Mouse (Mus musculus): ENCODE measurements at regions not wholly inside any gene's neighbourhood (a gene's known extent, or its start where the extent isn't known, plus 50 kb on each side); places are given as distances from the start of the nearest gene placed in this dataset.

DNA sequence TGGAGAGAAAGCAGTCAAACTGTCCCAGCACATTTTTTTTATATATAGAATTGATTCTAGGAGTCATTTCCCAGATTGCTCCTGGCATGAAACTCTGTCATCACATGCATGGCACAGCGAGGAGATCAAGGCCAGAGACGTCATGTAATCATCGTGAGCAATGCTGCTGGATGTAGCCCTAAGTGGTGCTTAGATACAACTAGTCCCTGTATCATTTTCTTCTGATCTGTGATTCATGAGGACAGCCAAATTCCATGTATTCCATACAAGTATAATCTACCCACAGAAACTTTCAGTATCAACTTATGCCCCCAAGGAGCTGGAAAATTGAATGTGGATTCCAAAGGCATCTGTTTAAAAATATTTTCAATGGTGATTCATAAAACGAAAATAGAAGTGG lies 87.6 kb upstream of the Prr30 start:
- CTCF ChIA-PET, result no interaction called here
- POLR2A ChIA-PET, result no interaction called here

DNA sequence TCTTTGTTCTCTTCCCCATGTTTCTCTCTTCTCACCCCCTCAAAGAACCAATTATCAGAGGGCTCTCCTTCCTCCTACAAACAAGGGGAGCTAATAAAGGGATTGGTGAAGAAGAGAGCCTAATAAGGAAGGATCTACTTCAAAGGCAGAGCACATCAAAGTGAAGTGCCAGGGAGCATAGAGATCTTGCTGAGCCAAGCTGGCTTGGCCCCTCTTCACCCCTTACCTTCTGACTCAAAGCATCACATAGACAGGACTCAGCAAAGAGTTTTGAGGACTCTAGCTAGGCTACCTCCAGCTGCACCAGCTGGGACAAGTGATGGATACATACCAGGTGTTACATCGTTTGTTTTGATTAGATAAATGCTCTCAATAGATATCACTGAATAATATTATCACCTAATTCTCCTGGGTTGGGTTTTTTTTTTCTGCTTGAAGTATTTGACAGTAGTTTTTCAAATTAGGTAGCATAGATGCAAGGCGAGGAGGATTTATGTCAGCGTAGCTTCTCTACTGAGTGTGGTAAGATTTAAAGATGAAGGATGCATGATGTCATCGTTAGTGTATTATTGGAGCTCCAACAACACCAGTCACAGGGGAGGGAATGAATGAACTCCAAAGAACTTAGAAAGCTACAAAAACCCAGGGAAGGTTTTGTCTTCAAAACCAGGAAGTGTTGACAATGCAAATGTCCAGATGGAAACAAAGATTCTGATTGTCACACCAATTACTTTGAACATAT lies 69.1 kb upstream of the Prr30 start:
- CTCF ChIA-PET, result no interaction called here
- POLR2A ChIA-PET, result no interaction called here

DNA sequence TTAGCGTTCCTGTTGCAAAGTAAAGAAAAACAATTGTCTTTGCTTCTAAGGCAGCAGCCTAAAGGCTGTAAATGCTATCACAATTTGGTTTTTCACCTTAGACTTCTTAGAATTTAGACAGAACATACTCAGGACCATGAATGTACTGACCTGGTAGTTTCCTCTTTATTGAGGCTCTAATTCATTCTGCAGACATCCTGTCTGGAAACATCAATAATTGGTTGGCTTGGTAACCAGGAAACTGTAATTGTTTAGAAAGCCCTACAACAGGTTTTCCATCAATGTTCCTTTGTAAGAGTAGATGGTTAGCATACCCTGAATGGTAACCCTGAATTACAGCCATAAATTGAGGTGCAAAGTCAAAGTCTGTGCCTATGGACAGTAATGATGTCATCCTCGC lies 67.4 kb upstream of the Prr30 start:
- ChIA-PET CTCF (no interaction called here), POLR2A (no interaction called here)

Measured in embryonic stem cell, embryonic (primary cell).